Mouse (Mus musculus) liver, adult 2 months (tissue): Measurements from ENCODE around the gene Aldh9a1. TPM values are rescaled to one million over a fixed set of nuclear protein-coding genes. Genes with fewer than 3 reads are reported as not detected.

Experiments
- DNase-seq: peaks from one replicate; pipeline ENCODE4 v3.0.0-alpha.2; 2011; ENCODE audit warnings: low read depth, low spot score; ENCODE audit errors: extremely low read depth
- H3K27ac ChIP-seq: fragments of 200-500 bp; replicated peaks from 2 replicates; pipeline ENCODE4 v1.5.1; 2012; ENCODE audit warnings: low read depth, mild to moderate bottlenecking, control low read depth, inconsistent platforms, low read length; ENCODE audit not compliant: insufficient read depth
- H3K27me3 ChIP-seq: fragments of 200-500 bp; 2 replicates; pipeline ENCODE4 v1.6.1; 2012; ENCODE audit warnings: mild to moderate bottlenecking, moderate library complexity, low read length, inconsistent platforms; ENCODE audit not compliant: control insufficient read depth, insufficient read depth
- H3K36me3 ChIP-seq: fragments of 200-500 bp; 2 replicates; pipeline ENCODE4 v1.6.1; 2012; ENCODE audit warnings: low read length, inconsistent platforms; ENCODE audit not compliant: control insufficient read depth, insufficient read depth
- H3K4me1 ChIP-seq: fragments of 200-500 bp; 2 replicates; pipeline ENCODE4 v1.6.1; 2011; ENCODE audit warnings: low read length; ENCODE audit not compliant: control insufficient read depth, insufficient read depth
- H3K4me3 ChIP-seq: fragments of 200-500 bp; 2 replicates; pipeline ENCODE4 v1.5.1; 2011; ENCODE audit warnings: low read depth, mild to moderate bottlenecking, control low read depth, low read length, moderate library complexity; ENCODE audit not compliant: insufficient read depth
- H3K79me2 ChIP-seq: fragments of 200-500 bp; 2 replicates; pipeline ENCODE4 v1.6.1; 2012; ENCODE audit warnings: inconsistent platforms, mild to moderate bottlenecking, low read length, moderate library complexity; ENCODE audit not compliant: control insufficient read depth, insufficient read depth
- H3K9ac ChIP-seq: fragments of 200-500 bp; 2 replicates; pipeline ENCODE4 v1.6.1; 2012; ENCODE audit warnings: low read depth, mild to moderate bottlenecking, control low read depth, inconsistent platforms, low read length
- CTCF ChIP-seq: fragments of 200-500 bp; IDR thresholded peaks from 2 replicates; pipeline ENCODE4 v1.5.1; 2011; ENCODE audit warnings: low read depth, low read length, control low read depth
- POLR2A ChIP-seq: fragments of 200-500 bp; IDR thresholded peaks from 2 replicates; pipeline ENCODE4 v1.6.1; 2011; ENCODE audit warnings: low read length, control low read depth; ENCODE audit not compliant: insufficient read depth; ENCODE audit errors: extremely low read depth
- WGBS: fragments of 180-500 bp; shearing (Covaris S2); methylation state at CpG from one replicate; pipeline ENCODE4 v1.1.7; 2018; 5-methylcytosine and 5-hydroxymethylcytosine counted together
- polyA plus RNA-seq: library from polyadenylated mRNA; depleted of rRNA; stranded (reverse); fragments of >200 nt; gene quantifications from 2 replicates; pipeline ENCODE4 v1.2.3, GENCODE M21; 2012
- total RNA-seq: library from RNA; depleted of rRNA; stranded (reverse); fragments of >200 nt; gene quantifications from 2 replicates; pipeline ENCODE4 v1.2.3, GENCODE M21; 2014

Aldh9a1 gene
- total and polyA plus RNA-seq, 2 experiments = 119 to 127 TPM

GRCm38 (mm10) chr1:167387796-167388195, 38.0 kb downstream of the Aldh9a1 start:
- no peak overlapping the region for H3K4me3 ChIP-seq
- DNase-seq = no peak
- 49% methylated on average over 3 of the region's 3 CpGs for WGBS

GRCm38 (mm10) chr1:167388571-167388970, 38.8 kb downstream of the Aldh9a1 start:
- WGBS = 90% methylated on average over 6 of the region's 6 CpGs
- Histone ChIP-seq H3K36me3 (no peaks in the 10 kb centered on the region), H3K4me3 (no peak overlapping the region), H3K79me2 (no peaks in the 10 kb centered on the region; the same call in 1 of the 2 replicates), H3K9ac (no peak overlapping the region), H3K27ac (no peak overlapping the region), H3K27me3 (no peaks in the 10 kb centered on the region), H3K4me1 (peaks cover 19% of the 10 kb centered on the region)
- no peak for DNase-seq
- no peak for TF ChIP-seq POLR2A
- no peak for TF ChIP-seq CTCF

More at GRCm38 (mm10) chr1:167387796-167388195, 38.0 kb downstream of the Aldh9a1 start:
- Histone ChIP-seq H3K36me3 (no peaks in the 10 kb centered on the region), H3K79me2 (no peaks in the 10 kb centered on the region; the same call in 1 of the 2 replicates), H3K27me3 (no peaks in the 10 kb centered on the region), H3K9ac (no peak overlapping the region), H3K27ac (peak overlapping the region; percentile 47; the same call in 1 of the 2 replicates), H3K4me1 (peaks cover 19% of the 10 kb centered on the region)
- TF ChIP-seq POLR2A = no peak
- no peak for TF ChIP-seq CTCF

GRCm38 (mm10) chr1:167389584-167389983, 39.8 kb downstream of the Aldh9a1 start:
- Histone ChIP-seq H3K36me3 (no peaks in the 10 kb centered on the region), H3K9ac (no peak overlapping the region), H3K27ac (no peak overlapping the region), H3K27me3 (no peaks in the 10 kb centered on the region), H3K4me1 (peaks cover 19% of the 10 kb centered on the region), H3K79me2 (no peaks in the 10 kb centered on the region; the same call in 1 of the 2 replicates), H3K4me3 (no peak overlapping the region)
- TF ChIP-seq POLR2A = no peak
- TF ChIP-seq CTCF = no peak
- 81% methylated on average over 7 of the region's 7 CpGs for WGBS
- DNase-seq = peak; percentile 36

GRCm38 (mm10) chr1:167390381-167390780, 40.6 kb downstream of the Aldh9a1 start:
- H3K9ac ChIP-seq = no peak overlapping the region
- no peak overlapping the region for H3K27ac ChIP-seq
- no peaks in the 10 kb centered on the region for H3K36me3 ChIP-seq
- WGBS = 84% methylated on average over 4 of the region's 4 CpGs
- H3K79me2 ChIP-seq = no peaks in the 10 kb centered on the region; the same call in 1 of the 2 replicates
- H3K4me1 ChIP-seq = peaks cover 19% of the 10 kb centered on the region
- H3K4me3 ChIP-seq = no peak overlapping the region
- TF ChIP-seq POLR2A (no peak), CTCF (no peak)
- no peak for DNase-seq
- no peaks in the 10 kb centered on the region for H3K27me3 ChIP-seq

- DNase-seq = peak; percentile 90
- no peaks in the 10 kb centered on the region for H3K36me3 ChIP-seq
- WGBS = 21% methylated on average over 6 of the region's 6 CpGs
- H3K27me3 ChIP-seq = no peaks in the 10 kb centered on the region
- no peak overlapping the region for H3K4me3 ChIP-seq
- no peaks in the 10 kb centered on the region; the same call in 1 of the 2 replicates for H3K79me2 ChIP-seq
- peaks cover 19% of the 10 kb centered on the region for H3K4me1 ChIP-seq
- H3K27ac ChIP-seq = peak overlapping the region; percentile 38; the same call in 1 of the 2 replicates
- TF ChIP-seq POLR2A (no peak), CTCF (no peak)
- no peak overlapping the region for H3K9ac ChIP-seq
Observed at GRCm38 (mm10) chr1:167391241-167391640, 41.5 kb downstream of the Aldh9a1 start.

- no peak for DNase-seq
- 38% methylated on average over 2 of the region's 2 CpGs for WGBS
- Histone ChIP-seq H3K79me2 (no peaks in the 10 kb centered on the region; the same call in 1 of the 2 replicates), H3K4me1 (peaks cover 16% of the 10 kb centered on the region), H3K27me3 (no peaks in the 10 kb centered on the region), H3K4me3 (no peak overlapping the region), H3K36me3 (no peaks in the 10 kb centered on the region), H3K9ac (no peak overlapping the region), H3K27ac (no peak overlapping the region)
- TF ChIP-seq CTCF = no peak
- no peak for TF ChIP-seq POLR2A
Observed at GRCm38 (mm10) chr1:167392031-167392640, 42.3 kb downstream of the Aldh9a1 start.
